Mouse (Mus musculus) effector memory CD4-positive, alpha-beta T cell, adult 5 months (primary cell): Measurements from ENCODE around the gene Ggt5. TPM values are rescaled to one million over a fixed set of nuclear protein-coding genes. Genes with fewer than 3 reads are reported as not detected.

Experiments
- polyA plus RNA-seq: library from polyadenylated mRNA; unstranded; fragments of 100-300 nt; shearing (Covaris generic); gene quantifications from one replicate; pipeline ENCODE4 v1.2.1, GENCODE M21; 2017

Gene Ggt5
- 5.0 TPM for polyA plus RNA-seq

GRCm38 (mm10) chr10:75589129-75589528, at the start of gene Ggt5:
Ggt5 (plus strand) TSS chr10:75589340.

GRCm38 (mm10) chr10:75559676-75560548, 29.2 kb upstream of the Ggt5 start, which contains the start of gene Lrrc75b:
Lrrc75b (minus strand) TSS chr10:75560330.

DNA sequence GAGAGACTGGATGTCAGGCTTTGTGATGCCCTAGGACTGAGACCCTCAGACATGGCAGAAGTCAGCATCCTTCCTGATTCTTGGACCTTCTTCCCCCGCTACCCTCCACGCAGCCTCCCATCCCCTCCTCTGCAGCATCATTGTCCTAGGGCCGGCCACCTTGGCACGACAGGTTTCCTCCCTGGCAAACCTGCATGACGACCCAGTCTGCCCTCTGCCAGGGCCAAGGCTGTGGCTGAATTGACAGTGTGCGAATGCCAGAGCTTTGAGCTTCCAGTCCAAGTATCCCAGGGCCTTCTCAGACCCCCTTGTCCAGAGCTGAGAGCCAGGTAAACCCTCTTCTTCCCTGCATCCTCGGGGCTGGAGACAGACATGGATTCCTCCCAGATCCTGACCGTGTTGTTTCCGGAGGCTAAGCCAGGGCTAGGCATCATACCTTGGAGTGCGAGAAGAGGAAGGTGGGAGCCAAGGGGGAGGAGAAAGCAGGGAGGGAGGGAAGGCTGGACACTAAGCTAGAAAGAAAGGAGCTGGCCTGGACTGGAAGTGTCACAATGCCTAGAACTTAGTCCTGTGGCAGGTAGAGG, 28.0 kb upstream of the Ggt5 start, which contains the start of gene Ggt1:
Ggt1 (plus strand) TSS at position 534 of the 584 bp plus-strand sequence.

GRCm38 (mm10) chr10:75643741-75644343, 54.7 kb downstream of the Ggt5 start, which contains the start of gene Susd2:
Susd2 (minus strand) TSS chr10:75644008.

Other genes with a start within 250 kb of the Ggt5 start
- gene Upb1, start 188.2 kb upstream of the Ggt5 start, polyA plus RNA-seq = 0.65 TPM
- 135 TPM for gene Snrpd3, start 71.8 kb upstream of the Ggt5 start, polyA plus RNA-seq
- 18.0 TPM for gene Gucd1, start 71.4 kb upstream of the Ggt5 start, polyA plus RNA-seq
- 2.0 TPM for gene Lrrc75b, start 29.0 kb upstream of the Ggt5 start, polyA plus RNA-seq
- 7.5 TPM for gene Ggt1, start 27.7 kb upstream of the Ggt5 start, polyA plus RNA-seq
- gene Susd2, start 54.7 kb downstream of the Ggt5 start, polyA plus RNA-seq = 6.8 TPM
- gene Cabin1, start 175.0 kb downstream of the Ggt5 start, polyA plus RNA-seq = 51.8 TPM
- 38.2 TPM for gene Ddt, start 184.1 kb downstream of the Ggt5 start, polyA plus RNA-seq
- not detected for gene Gm20441, start 191.6 kb downstream of the Ggt5 start, polyA plus RNA-seq
- gene Gstt3, start 192.1 kb downstream of the Ggt5 start, polyA plus RNA-seq = 1.9 TPM
- gene Gstt1, start 209.2 kb downstream of the Ggt5 start, polyA plus RNA-seq = not detected
- not detected for gene Gstt4, start 233.2 kb downstream of the Ggt5 start, polyA plus RNA-seq
- gene Gstt2, start 248.1 kb downstream of the Ggt5 start, polyA plus RNA-seq = 40.2 TPM